Mouse (Mus musculus) frontal cortex, postnatal 36 days (tissue): ENCODE data around the gene Ddx20.

Experiments used
- DNase-seq, 2 experiments: peaks; one replicate each; pipeline ENCODE4 v3.0.0; 2022; ENCODE audit warnings: low spot score in 2 of 2

The Ddx20 gene

DNA sequence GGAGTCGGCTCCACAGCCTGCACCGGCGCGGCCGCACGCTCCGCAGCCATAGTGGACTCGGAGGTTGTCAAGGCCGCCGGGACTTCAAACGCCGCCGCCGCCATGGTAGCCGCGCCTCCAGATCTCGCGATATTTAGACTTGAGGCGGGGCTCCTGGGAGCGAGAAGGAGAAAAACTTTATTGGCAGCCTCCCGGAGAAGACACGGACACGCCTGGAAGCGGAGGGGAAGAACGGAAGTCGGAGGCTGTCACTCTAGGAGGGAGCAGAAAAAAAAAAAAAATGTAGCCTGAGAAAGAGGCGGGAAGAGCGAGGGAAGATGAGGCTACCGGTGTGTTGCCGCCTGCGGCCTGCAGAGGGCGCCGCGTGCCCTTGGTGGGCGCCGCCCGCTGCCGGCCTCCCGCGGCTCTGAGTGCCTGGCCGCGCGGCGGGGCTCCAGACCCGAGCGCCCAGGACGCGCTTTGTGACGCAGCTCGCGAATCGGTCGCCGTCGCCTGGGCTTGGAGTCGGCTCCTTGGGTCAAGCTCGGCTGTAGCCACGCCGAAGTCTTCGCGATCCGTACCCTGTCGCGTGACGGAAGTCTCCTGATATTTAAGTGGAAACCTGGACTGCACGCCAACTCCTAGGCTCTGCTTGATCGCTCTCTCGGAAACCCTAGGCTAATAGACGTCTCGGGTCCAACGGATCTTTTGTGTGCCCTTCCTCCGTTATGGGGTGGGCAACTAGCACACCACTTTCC, at the start of gene Ddx20:
Gene Ddx20, minus strand, starts transcription at position 251 of the 737 bp plus-strand sequence.
- DNase-seq: peak; percentile 90 to 95

DNA sequence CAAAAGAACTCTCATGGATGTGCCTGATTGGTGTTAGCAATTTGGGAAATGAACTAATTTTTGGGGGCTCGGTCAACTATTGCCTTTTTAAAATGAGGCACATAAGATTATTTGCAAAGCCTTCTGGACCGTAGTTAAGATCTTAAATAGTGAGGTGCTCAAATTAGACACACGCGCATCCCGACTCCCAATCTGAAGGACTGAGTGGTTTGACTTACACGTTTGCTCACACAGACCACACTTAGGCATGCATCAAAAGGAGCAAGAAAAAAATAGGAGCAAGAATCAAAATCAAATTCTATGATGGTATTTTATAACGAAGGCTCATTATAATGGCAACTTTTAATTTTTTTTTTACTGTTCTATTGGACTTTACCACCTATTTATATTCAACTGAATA, 49.7 kb upstream of the Ddx20 start:
- DNase-seq: no peak

DNA sequence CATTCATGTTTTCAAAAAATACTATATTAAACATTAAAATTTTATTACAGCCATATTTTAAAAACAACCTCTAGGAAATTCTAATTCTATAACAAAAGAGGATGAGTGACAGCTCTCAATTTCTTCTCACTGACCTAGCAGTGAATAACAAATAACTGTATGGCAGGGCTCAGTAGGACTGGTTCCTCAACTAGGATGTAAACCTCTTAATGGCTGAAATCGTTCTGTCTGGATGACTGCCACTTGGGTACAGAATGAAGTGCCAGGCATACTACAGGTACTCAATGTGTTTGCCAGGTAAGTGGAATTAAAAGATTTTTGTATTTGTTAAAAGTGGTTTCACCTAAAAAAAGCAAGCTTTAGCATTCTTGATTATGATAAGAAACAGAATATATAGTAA, 48.8 kb upstream of the Ddx20 start:
- no peak for DNase-seq

GRCm38 (mm10) chr3:105735285-105735684, 47.9 kb upstream of the Ddx20 start:
- DNase-seq: no peak

GRCm38 (mm10) chr3:105733538-105733937, 46.2 kb upstream of the Ddx20 start:
- no peak for DNase-seq

DNA sequence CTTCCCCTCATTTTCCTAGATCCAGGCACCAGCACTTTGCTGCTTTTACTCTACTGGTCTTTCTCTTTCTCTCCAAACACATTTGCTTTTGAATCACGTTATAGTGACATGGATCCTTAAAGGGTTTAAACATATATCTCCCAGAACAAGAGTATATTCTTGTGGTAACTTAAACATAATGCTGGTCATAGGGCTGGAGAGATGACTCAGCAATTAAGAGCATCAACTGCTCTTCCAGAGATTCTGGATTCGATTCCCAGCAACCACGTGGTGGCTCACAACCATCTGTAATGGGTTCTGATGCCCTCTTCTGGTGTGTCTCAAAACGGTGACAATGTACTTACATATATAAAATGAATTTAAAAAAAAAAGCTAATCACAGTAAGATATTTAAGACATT, 45.0 kb upstream of the Ddx20 start:
- no peak for DNase-seq

DNA sequence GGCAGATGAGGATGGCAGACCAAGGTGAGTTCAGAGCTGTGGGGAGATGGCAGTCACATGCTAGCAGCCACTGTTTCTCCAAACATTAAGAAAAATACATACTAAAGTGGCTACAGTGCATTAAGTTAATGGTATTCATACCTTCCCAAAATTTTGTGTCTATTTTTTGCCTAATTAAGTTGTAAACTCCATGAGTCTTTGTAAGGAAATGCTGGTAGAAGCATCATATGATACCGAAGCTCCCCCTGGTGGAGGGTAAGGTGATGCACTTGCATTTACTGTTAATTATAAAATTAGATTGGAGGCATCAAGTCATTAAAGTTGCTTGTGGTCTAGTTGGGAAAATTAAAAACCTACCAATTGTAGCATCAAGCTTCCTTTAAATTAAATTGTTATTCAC, 38.7 kb upstream of the Ddx20 start:
- DNase-seq: peak in 1 of 2 experiments; percentile 70

DNA sequence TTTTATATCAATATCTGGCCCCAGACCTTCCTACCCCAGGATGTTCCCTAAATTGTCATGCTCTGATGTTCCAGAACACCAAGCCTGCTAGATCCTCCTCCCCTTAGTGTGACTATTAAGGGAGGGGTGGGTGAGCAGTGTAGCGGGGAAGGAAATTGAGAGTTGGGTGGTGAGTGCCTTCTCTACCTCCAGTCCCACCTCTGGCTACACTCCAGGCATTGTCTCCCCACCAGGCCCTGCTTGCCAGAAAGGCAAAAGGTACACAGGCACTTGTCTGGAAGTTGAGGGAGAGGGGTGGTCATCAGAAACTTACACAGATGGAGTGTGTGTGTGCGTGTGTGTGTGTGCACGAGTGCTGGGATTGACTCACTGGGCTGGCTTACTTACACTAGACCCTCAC, 35.1 kb upstream of the Ddx20 start:
- no peak for DNase-seq

DNA sequence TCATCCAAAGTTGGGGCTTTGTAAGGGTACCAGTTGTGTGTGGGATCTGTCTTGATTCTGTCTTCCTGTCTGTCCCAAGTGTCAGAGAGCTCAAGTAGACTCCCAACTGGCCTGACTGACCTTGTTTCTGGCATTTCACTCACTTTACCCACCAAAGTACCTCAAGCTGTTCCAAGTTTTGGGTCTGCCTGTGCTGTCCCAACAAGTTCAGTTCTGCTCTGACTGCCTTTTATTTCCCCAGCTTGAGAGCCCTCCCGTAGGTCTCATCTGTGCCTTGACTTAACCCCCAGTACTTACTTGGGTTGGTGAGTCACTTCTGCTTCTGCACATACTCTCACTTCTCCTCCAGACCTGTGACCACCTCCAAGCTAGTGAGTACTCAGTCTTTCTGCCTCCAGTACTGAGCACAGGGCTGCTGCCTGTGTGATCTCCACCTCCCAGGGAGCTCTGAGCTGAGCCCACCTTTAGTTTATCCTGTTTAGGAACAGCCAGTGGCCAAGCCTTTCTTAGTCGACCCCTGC, 34.4 kb upstream of the Ddx20 start:
- no peak for DNase-seq

DNA sequence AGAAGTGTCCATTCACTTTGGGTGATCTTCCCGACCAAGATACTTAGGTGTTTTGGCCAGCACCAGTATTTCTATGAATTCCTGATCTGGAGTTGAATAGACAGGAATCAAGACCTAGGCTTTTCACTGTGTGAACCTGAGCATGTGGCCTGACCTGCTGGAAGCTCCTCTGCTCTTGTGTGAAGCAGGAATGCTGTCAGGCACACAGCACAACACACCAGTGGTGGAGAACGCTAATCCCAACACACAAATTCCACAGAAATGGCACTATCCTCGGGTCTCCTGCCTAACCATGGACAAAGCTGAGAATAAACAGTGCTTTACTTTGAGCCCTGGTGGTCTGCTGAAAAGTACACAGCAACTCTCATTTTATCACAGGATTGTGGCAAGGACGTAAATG, 33.1 kb upstream of the Ddx20 start:
- no peak for DNase-seq

GRCm38 (mm10) chr3:105719979-105720378, 32.6 kb upstream of the Ddx20 start:
- peak in 1 of 2 experiments; percentile 40 for DNase-seq

DNA sequence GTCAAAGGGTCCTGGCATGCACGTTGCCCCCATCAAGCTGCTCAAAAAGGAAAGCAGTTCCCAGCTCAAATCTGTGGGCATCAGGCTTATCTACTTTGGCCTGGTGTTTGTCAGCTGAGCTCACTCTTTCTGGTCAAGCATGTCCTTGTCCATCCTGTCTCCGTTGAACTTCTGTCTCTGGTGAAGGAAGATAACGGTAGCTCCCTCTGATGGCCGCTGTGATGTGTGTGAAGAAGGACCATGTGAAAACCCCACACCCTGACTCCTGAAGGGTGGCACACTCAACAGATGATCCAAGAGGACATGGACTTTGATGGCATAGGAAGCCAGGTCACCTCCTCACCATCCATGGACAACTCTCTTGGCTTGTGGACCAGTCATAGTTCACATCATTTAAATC, 31.4 kb upstream of the Ddx20 start:
- no peak for DNase-seq

DNA sequence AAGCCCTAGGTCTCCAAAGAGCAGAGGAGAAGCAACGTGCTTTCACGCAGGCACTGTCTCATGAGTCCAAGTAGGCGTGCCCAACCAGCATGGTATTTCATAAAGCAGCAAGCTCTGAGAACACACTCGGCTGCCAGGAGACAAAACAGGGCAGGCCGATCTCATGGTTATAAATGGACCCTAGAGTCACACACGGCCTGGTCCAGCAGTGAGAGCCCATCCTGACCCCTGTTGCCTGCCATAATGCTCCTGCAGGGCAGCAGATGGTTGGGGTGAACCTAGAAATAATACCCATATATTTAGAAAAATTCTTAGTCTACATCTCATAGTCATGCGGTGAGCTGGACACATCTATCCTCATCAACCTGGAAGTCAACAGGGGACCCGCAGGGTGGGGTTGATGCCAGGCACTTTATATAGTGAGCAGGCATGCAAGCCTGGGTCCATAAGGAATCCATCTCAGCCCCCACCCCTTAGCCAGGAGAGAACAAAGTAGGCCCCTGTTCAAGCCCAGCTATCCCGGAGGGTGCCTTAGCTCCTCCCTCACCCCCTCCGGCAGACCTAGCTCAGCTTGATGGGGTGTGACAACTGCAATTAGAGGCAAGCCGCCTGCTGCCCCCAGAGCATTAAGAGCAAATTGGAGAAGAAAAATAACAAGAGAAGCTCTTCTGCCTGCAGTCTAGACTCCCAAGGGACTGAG, 30.6 kb upstream of the Ddx20 start:
- no peak for DNase-seq

GRCm38 (mm10) chr3:105716353-105717000, 29.1 kb upstream of the Ddx20 start:
- DNase-seq: peak; percentile 52 to 57

DNA sequence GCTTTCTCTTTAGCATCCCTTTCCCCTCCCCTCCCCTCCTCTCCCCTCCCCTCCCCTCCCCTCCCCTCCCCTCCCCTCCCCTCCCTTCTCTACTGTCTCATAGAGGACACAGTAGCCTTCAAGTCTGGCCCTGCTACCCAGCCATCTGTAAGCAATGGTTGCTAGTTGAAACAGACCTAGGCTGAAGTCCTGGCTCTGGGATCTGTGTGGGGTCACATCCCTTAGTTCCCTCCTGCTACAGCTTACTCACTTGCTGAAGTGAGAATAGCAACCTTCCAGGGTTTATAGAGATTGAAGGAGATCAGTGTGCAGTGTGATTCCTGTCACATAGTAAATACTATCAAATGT, 27.4 kb upstream of the Ddx20 start:
- DNase-seq: no peak

- no peak for DNase-seq
Measured at GRCm38 (mm10) chr3:105714091-105714819, 26.9 kb upstream of the Ddx20 start.

GRCm38 (mm10) chr3:105712827-105713226, 25.5 kb upstream of the Ddx20 start:
- DNase-seq: no peak

GRCm38 (mm10) chr3:105711741-105712140, 24.4 kb upstream of the Ddx20 start:
- DNase-seq: no peak

DNA sequence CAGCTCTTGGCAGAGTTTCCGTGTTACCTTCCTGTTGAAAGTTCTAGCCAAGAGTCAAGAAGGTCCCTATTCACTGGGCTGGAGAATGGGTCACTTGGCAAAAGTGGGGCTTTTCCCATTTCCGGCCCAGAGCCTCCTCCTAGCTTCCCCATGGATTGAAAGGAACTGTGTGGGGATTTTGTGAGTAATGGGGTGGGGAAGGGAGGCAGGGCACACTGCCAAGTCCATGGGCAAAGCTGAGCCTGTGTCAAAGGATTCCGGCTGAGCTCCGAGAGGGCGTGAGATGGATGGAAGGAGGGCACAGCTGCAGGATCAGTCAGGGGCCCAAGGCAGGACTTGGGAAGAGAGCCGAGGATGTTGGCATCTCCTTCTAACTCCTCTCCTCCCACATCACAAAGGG, 22.9 kb upstream of the Ddx20 start:
- DNase-seq: no peak

GRCm38 (mm10) chr3:105707590-105707989, 20.2 kb upstream of the Ddx20 start:
- DNase-seq: no peak

- peak in 1 of 2 experiments; percentile 87 for DNase-seq
Measured at GRCm38 (mm10) chr3:105706366-105707020, 19.1 kb upstream of the Ddx20 start.

GRCm38 (mm10) chr3:105705561-105705960, 18.2 kb upstream of the Ddx20 start:
- no peak for DNase-seq
